Mouse (Mus musculus): ENCODE data around the gene Tst.

The Tst gene

DNA sequence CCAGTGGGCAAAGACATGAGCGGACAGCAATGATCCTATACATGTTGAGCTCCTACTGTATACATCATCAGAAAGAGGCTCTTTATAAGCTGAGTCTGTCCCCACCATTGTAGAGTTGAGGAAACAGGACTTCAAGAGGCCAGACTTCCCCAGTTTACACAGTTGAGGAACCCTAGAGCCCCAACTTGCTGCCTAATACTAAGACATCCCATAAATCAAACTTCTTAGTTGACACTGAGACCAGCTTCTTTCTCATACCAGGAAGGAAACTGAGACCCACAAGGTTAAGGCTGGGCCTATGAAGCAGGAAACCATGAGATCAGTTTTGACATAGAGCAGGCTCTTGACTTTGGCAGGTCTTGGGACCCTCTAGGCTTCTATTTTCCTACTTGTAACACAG lies 20.1 kb downstream of the Tst start:
- DNase-seq (ENCODE audit: low read depth, low spot score): no peak

DNA sequence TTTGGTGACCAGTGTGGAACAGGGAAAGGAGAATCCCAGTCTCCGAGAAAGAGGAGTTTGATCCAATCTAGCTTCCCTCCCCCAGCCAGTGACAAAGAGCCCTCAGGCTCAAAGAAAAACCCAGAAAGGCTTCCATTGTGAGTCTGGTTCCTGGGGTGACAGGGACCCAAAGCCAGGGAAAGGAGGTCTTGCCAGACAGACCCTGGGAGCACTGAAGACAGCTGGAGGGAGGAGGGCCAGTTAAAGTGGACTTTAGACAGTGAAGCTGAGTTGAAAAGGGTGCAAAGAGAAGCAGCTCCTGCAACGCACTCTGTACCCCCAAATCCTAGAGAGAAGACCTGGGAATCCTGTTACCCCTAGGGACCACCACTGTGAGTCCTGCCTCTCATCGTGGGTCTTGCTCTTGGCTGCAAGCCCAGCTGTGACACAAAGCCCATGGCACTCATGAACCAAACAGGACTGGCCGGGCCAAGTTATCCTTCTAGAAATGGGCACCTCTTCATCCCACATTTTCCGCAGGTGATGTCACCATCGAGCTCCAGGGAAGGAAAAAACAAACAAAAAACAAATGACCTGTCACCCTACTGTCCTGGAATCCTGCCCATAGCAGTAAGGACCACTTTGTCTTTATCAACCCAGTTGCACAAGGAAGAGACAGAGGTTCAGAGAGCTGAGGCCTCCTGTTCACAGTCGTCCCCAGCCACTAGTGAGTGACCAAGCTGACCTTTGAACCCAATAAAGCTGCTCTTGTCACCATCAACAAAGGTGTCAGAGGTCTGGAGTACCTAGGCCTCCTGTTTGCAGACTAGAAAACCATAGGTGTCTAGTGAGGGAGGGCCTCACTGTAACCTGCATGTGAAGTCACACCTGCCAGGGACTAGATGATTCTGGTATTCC lies 21.2 kb downstream of the Tst start:
- DNase-seq (ENCODE audit: low read depth, low spot score): no peak

DNA sequence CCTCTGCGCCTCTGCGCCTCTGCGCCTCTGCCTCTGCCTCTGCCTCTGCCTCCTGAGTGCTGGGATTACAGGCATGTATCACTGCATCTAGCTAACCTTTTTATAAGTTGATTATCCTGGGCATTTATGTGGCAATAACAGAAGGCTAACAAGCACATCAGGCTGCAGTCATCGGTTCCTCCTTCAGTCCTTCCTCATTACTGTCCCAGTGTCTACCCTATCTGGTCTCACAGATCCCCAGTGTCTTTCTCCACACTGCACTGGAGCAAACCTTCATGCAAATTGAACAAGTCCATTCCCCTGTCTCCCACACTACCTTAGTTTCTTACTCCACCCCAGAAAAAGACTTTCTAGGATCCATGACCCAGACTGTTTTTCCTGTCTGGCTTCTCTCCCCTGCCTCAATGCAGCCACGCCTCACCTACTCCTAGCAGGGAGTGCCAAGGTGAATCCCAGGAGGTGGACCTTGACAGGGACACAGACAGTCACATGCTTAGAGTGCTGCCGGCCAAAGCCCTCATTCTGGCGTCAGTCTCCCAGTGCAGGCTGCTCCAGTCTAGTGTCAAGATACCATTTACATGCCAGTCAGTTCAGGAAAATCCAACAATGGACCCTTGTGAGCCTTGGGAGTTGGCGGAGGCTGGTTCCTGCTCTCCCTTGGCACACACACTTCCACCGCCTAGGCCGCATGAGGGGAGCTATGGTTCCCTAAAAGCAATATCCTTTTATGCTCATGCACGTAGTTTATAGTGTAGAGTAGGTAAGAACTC lies 22.1 kb downstream of the Tst start:
- DNase-seq (ENCODE audit: low read depth, low spot score): no peak

DNA sequence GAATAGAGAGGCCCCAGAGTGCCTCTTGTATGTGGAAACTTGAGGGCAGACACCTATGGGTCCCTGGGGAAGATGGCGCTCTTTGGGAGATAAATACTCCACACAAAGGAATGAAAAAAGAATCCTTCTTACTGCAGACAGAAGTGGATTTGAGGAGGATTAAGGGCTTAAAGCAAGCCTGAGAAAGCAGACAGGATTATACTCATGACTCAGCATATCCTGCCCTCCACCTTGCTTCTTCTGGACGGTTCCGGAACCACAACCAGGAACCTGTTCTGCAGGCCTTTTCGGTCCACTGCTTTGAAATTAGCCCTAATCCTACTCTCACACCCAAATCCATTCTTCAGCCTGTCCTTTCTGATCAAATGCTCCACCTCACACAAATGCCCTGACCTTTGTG lies 23.6 kb downstream of the Tst start:
- DNase-seq (ENCODE audit: low read depth, low spot score): no peak

DNA sequence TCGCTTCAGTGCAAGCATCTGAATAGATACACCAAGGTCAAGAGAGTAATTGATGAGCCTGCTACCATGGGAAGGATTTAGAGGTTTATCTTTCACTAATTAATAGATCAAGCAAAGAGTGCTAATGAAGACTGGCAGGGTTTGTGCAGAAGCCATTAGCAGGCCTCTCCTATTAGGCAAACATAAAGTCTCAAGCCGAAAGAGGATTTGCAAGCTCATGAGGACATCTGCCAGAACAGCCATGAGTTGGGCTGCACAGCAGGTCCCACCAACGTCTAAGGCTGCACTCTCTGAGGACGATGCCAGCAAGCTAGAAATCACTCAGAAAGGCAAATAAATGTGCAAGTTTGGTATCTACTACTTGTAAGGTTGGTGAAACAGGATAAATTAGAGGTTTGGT lies 25.0 kb downstream of the Tst start:
- DNase-seq (ENCODE audit: low read depth, low spot score): no peak

DNA sequence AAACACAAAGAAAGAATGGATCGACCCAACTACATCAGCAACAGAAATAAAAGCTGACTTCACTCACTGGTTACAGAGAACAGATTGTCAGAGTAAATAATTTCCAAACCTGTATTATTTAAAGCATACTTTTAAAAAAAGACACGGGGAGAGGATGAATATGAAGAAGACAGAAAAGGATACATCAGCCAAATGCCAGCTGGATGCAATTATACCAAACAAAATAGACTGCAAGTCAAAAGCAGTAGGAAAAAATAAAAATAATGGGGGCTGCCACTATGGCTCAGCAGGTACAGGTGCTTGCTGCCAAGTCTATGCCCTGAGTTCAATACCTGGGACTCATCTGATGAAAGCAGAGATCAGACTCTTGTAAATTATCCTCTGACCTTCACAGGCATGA lies 25.5 kb downstream of the Tst start:
- no peak for DNase-seq (ENCODE audit: low read depth, low spot score)

DNA sequence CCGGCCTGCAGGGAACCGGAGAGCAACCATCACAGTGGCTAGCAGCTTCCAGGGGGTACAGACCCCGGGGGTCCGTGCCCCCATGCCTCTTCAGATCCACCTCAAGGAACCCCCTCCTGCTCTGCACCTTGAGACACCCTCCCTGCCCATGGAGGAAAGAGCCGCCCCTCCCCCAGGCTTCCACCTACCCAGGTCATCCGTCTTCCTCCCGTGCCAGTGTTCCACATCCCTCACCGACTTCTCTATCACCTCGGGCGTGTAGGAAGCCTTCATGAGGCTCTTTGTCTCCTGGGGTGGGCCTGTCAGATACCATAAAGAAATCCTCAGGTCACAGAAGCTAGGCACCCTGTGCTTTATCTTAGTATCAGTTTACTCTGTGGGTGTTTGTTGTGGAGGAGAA lies 27.2 kb downstream of the Tst start:
- no peak for DNase-seq (ENCODE audit: low read depth, low spot score)

DNA sequence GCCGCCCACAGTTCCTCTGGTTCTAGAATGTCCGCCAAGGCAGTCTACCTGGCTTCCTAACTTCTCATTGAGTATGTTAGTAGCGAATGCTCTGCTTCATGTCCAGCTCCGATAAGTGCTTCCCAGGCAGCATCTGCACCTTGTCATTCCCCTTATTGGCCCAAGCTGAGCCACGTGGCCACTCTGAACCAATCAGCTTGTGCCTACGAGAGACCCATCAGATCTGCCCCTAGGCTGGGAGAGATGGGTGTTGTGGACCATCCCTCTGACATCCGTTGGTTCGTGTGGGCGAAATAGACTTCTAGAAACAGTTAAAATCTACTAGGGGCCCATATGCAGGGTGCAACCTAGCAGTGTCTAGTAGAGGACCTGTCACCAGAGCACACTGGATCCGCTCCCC lies 27.8 kb downstream of the Tst start:
- no peak for DNase-seq (ENCODE audit: low read depth, low spot score)

DNA sequence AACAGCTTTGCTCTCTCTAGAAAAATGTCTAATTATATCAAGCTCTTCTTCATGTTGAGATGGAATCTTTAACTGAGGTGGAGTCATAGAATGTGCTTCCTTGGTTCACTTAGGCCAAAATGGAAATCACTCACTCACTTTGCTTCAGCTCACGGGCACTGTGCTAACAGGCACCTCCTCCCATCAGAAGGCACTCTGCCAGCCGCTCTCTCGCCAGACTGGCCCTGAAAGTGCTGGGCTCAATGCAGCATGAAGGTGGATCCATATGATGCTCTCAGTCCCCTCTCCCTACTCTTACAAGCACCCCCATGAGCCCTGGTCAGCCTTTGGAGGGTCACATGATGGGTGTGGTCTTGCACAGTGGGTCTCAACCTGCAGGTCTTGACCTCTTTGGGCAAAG lies 31.5 kb downstream of the Tst start:
- no peak for DNase-seq (ENCODE audit: low read depth, low spot score)

DNA sequence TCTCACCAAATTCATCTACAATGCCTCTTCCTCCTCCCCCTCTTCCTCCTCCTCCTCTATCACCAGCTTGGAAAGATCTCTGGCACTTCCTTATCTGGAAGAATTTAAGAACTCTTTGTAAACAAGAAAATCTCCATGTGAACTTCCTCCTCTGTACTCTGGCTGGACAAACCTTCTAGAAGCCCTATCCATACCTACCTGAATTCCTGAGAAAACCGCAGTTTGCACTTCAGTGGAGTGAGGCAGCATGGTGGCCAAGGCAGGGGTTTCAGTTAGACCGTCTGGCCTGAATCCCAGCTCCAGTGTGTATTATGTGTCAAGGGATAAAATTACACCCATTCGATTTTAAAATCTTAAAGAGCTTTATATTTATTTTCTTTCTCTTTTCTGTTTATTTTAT lies 32.9 kb downstream of the Tst start:
- DNase-seq (ENCODE audit: low read depth, low spot score): no peak

DNA sequence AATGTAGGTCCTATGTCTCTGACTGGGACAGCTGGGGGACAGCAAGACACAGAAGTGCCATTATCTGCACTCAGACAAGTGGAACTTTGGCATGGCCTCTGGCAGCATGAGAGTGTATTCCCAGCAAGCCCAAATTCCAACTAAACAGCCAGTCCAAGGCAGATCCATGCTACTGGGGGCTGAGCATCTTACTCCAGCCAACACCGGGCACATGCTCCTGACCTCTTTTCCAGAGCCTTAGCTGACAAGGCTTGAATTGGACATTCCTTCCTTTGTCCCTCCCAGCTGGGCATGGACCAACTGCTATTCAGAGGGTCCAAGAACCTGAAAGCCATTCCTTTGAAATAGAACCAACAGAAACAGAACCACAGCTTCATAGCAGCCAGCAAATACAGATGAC lies 36.1 kb downstream of the Tst start:
- DNase-seq (ENCODE audit: low read depth, low spot score): no peak

DNA sequence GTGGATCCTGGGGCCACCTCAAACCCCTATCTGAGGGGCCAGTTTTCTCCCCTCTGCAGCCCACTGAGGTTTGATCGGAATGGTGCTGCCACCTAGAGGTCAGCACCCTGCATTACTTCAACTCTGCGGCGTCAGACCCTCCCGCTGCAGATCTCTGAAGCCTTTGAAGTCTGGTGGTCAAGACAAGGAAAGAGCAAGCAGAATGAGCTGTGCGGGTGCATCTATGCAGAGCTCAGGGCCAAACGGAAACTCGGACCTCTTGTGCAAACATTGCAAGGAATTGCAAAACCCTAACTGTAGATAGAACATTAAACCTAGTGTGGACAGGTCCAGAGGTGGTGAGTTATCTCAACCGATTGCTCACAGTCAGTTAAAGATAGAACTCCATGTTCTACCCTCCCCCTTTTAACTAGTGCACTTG lies 36.8 kb downstream of the Tst start:
- DNase-seq (ENCODE audit: low read depth, low spot score): peak; percentile 18

DNA sequence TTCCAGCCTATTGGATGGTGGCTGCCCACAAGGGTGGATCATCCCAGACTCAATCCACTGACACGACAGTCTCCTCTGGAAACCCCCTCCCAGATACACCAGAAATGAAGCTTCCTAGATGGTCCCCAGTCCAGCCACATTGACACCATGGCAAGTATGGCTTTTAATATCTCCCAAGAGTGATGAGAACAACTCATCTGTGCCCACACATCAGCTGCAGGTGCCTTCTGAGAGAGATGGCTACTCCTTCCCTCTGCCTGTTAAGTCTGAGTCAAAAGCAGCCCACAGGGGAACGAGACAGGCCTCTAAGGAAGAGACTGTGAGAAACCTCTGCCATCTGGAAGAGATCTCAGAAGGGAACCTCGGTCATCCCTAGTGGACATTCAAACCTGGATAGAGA lies 37.9 kb downstream of the Tst start:
- no peak for DNase-seq (ENCODE audit: low read depth, low spot score)

DNA sequence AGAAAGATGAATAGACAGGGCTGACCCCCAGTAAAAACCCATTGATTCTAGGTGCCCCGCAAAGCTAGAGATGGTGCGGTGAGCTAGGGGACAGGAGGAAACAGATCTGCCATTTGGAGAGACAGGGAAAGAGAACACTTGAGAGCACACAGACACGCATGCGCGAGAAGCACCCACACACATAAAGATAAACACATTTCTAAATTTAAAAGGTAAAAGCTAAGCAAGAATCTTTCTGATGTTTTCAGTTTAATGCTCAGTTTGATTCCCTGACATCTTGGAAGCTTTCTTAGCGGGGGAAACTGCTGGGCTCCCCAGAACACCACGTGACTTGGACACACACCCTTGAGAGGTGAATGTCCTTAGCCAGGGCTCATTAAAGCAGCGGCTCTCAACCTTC lies 38.8 kb downstream of the Tst start:
- DNase-seq (ENCODE audit: low read depth, low spot score): no peak

DNA sequence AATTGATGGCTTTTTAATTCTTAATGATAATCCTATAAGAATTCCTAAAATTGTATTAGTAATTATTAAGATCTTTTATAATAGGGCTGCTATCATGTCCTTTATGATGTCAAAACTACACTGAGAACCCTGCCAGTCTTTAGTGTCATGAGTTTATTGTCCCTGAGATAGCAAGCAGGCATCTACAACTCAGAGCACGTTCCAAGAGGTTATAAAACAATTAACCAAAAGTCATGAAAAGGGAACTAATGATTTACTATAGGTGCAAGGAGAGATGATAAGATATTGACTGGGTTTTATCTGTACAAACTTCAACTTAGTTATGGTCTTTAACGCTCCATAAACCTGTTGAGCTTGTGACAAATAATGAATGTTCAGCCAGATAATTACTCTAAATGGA lies 39.8 kb downstream of the Tst start:
- DNase-seq (ENCODE audit: low read depth, low spot score): no peak

DNA sequence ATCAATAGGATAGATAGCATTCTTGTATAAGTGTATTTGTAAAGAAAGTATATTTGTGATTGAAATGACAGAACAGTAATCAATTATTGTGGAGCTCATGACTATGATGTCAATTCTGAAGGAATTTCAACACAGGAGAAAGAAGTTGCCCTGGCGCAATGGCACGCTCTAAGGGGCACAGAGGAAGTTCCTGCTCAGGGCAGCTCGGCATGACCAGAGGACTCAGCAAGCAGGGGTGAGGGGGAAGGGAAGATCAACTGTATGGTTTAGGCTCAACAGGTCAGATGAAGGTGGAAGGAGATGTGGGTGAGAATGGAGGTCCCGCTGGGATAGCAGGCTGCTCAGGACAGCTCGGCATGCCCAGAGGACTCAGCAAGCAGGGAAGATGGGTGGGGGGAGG lies 50.2 kb downstream of the Tst start:
- DNase-seq (ENCODE audit: low read depth, low spot score): no peak

DNA sequence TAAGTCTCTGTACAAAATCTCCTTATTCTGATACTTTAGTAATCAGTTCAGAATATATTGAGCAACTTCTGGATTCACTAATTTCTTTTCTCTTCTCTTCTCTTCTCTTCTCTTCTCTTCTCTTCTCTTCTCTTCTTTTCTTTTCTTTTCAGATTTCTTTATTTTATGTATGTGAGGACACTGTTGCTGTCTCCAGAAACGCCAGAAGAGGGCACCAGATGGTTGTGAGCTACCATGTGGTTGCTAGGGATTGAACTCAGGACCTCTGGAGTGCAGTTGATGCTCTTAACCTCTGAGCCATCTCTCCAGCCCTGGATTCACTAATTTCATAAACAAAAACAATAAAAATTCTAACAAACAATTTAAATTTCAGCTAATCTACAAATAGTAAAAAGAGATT lies 50.7 kb downstream of the Tst start:
- no peak for DNase-seq (ENCODE audit: low read depth, low spot score)

DNA sequence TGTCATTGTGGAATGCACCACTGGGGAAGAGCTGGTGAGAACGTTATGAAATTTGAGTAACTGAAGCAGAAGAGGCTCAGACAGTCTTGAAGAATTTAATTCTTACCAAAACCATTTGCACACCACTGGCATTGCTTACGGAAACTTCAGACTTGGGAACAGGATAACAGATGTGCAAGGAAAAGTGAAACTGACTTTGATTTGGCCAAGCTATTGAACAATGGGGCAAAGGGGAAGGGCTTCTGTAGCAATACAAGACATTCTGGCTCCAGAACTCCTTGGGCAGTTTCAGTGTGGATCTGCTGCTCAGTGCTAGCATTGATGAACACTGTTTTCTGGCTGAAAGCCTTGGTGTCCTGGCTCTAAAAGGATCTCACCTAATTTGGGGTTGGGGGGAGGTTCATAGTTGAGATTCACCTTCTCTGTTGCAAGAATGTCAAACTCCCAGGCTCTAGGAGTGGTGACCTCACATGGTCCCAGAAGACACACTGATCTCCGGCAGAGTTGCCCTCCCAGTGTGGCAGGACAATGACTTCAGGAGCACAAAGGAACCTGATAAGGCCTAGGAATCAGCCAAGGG lies 54.0 kb downstream of the Tst start:
- DNase-seq (ENCODE audit: low read depth, low spot score): peak; percentile 19
